Mouse (Mus musculus) lung, postnatal 0 days (tissue): ENCODE measurements around the gene Bloc1s1. TPM values are rescaled to one million over a fixed set of nuclear protein-coding genes. Genes with fewer than 3 reads are reported as not detected.

Source experiments
- ATAC-seq: fragments of 200-750 bp; cut with Nextera tagmentation; 2 replicates; pipeline ENCODE4 v1.8.0; 2017; ENCODE audit warnings: moderate library complexity
- DNase-seq: peaks from one replicate; pipeline ENCODE4 v3.0.0-alpha.2; 2016; ENCODE audit warnings: low spot score
- H3K27ac ChIP-seq: fragments of 300-500 bp; sonication (generic); 2 replicates; pipeline ENCODE4 v1.5.1; 2014; ENCODE audit warnings: antibody characterized with exemption, mild to moderate bottlenecking, low read length, mixed read lengths
- H3K27me3 ChIP-seq: fragments of 300-500 bp; sonication (generic); replicated peaks from 2 replicates; pipeline ENCODE4 v1.6.1; 2014; ENCODE audit warnings: low read length, mixed read lengths; ENCODE audit not compliant: insufficient read depth
- H3K36me3 ChIP-seq: fragments of 300-500 bp; sonication (generic); 2 replicates; pipeline ENCODE4 v1.6.1; 2014; ENCODE audit warnings: low read length, mixed read lengths; ENCODE audit not compliant: insufficient read depth
- H3K4me1 ChIP-seq: fragments of 300-500 bp; sonication (generic); 2 replicates; pipeline ENCODE4 v1.6.1; 2014; ENCODE audit warnings: antibody characterized with exemption, low read depth, low read length, mixed read lengths; ENCODE audit not compliant: insufficient read depth
- H3K4me2 ChIP-seq: fragments of 300-500 bp; sonication (generic); replicated peaks from 2 replicates; pipeline ENCODE4 v1.6.1; 2014; ENCODE audit warnings: low read depth, mild to moderate bottlenecking, low read length, moderate library complexity, mixed read lengths
- H3K4me3 ChIP-seq: fragments of 300-500 bp; sonication (generic); 2 replicates; pipeline ENCODE4 v1.5.1; 2014; ENCODE audit warnings: low read depth, low read length
- H3K9ac ChIP-seq: fragments of 300-500 bp; sonication (generic); replicated peaks from 2 replicates; pipeline ENCODE4 v1.6.1; 2014; ENCODE audit warnings: low read depth, mild to moderate bottlenecking
- H3K9me3 ChIP-seq: fragments of 300-500 bp; sonication (generic); 2 replicates; pipeline ENCODE4 v1.6.1; 2016; ENCODE audit warnings: low read length, mixed read lengths
- CTCF ChIP-seq: IDR thresholded peaks from 2 replicates; pipeline ENCODE4 v1.5.1; 2016; ENCODE audit warnings: antibody characterized with exemption, mild to moderate bottlenecking
- EP300 ChIP-seq: IDR thresholded peaks from 2 replicates; pipeline ENCODE4 v1.6.1; 2016; ENCODE audit warnings: antibody characterized with exemption, mild to moderate bottlenecking, control low read depth
- WGBS: fragments of 180-500 bp; shearing (Covaris S2); extraction: QIAGEN DNeasy Blood & Tissue Kit; methylation state at CpG from one replicate; pipeline ENCODE4 v1.1.7; 2014; 5-methylcytosine and 5-hydroxymethylcytosine counted together
- polyA plus RNA-seq: library from polyadenylated mRNA; unstranded; fragments of >200 nt; fragmentation: Nextera tagmentation; extraction: Ambion mirVana; gene quantifications from 2 replicates; pipeline ENCODE4 v1.2.1, GENCODE M21; 2015

The Bloc1s1 gene
- polyA plus RNA-seq, 1 experiment from 2014 or later = 243 TPM

GRCm38 (mm10) chr10:128919203-128919631 is 4.6 kb downstream of the Bloc1s1 start:
- Histone ChIP-seq H3K36me3 (peaks cover 15% of the 10 kb centered on the region), H3K9me3 (no peaks in the 10 kb centered on the region), H3K4me2 (no peak overlapping the region), H3K27me3 (no peaks in the 10 kb centered on the region), H3K4me1 (peaks cover 18% of the 10 kb centered on the region; the same call in 1 of the 2 replicates), H3K27ac (peak overlapping the region; percentile 20; the same call in 1 of the 2 replicates), H3K4me3 (no peak overlapping the region), H3K9ac (no peak overlapping the region)
- 28% methylated on average over 6 of the region's 6 CpGs for WGBS
- peak; percentile 39 for DNase-seq
- TF ChIP-seq EP300 (no peak), CTCF (no peak)
- ATAC-seq = no peak

GRCm38 (mm10) chr10:128918246-128918645 is 5.6 kb downstream of the Bloc1s1 start:
- H3K4me2 ChIP-seq = no peak overlapping the region
- no peak for TF ChIP-seq CTCF
- TF ChIP-seq EP300 = no peak
- DNase-seq (no peak), ATAC-seq (no peak)
- no peak overlapping the region for H3K27ac ChIP-seq
- H3K36me3 ChIP-seq = peaks cover 19% of the 10 kb centered on the region
- H3K4me1 ChIP-seq = peaks cover 11% of the 10 kb centered on the region; the same call in 1 of the 2 replicates
- no peak overlapping the region for H3K9ac ChIP-seq
- WGBS = 58% methylated on average over 7 of the region's 7 CpGs
- H3K4me3 ChIP-seq = no peak overlapping the region
- no peaks in the 10 kb centered on the region for H3K27me3 ChIP-seq
- H3K9me3 ChIP-seq = no peaks in the 10 kb centered on the region

DNA sequence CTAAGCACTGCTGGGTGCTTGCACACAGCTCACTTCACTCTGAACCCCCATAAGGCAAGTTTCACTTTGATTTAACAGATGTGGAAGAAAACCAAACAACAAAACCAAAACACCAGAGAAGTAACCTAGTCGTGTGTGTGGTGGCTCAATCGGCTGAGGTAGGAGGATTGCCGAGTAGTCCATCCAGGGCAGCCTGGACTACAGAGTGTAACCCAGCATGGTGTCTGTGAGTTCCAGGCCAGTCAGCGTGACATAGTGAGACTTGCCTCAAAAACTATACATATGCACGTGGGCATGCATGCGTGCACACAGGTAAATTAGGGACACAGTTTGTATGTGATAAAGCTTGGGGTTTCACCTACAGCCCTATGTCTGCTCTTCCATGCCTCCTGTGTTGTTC is 6.4 kb downstream of the Bloc1s1 start:
- 89% methylated on average over 6 of the region's 6 CpGs for WGBS
- H3K4me2 ChIP-seq = no peak overlapping the region
- TF ChIP-seq EP300 (no peak), CTCF (no peak)

GRCm38 (mm10) chr10:128916665-128917064 is 7.2 kb downstream of the Bloc1s1 start:
- no peak overlapping the region for H3K4me2 ChIP-seq
- H3K27me3 ChIP-seq = no peaks in the 10 kb centered on the region
- H3K36me3 ChIP-seq = peaks cover 19% of the 10 kb centered on the region
- no peaks in the 10 kb centered on the region for H3K4me1 ChIP-seq
- no peak overlapping the region for H3K27ac ChIP-seq
- H3K9ac ChIP-seq = no peak overlapping the region
- DNase-seq = no peak
- no peaks in the 10 kb centered on the region for H3K9me3 ChIP-seq
- TF ChIP-seq EP300 (no peak), CTCF (no peak)
- WGBS = 92% methylated on average over 3 of the region's 3 CpGs
- H3K4me3 ChIP-seq = no peak overlapping the region
- ATAC-seq = no peak

More for the DNA sequence above, 6.4 kb downstream of the Bloc1s1 start:
- Histone ChIP-seq H3K9me3 (no peaks in the 10 kb centered on the region), H3K4me3 (no peak overlapping the region), H3K9ac (no peak overlapping the region), H3K27ac (no peak overlapping the region), H3K4me1 (0 out of 2 replicates have a peak, but pooled peaks cover 5% of the 10 kb centered on the region), H3K36me3 (peaks cover 19% of the 10 kb centered on the region), H3K27me3 (no peaks in the 10 kb centered on the region)
- ATAC-seq (no peak), DNase-seq (no peak)

DNA sequence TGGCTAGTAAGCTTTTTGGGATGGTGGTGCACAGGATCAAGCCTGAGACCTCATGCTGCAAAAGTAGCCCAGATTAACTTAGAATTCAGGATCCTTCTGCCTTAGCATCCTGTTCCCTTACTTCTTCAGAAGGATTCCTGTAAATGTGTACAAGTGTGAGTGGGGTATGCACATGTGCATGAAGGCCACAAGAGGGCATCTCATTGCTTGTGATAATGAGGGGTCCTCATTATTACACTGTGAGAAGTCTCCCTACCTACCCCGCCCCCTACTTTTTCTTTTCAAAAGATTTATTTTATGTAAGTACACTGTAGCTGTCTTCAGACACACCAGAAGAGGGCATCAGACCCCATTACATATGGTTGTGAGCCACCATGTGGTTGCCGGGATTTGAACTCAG is 8.3 kb downstream of the Bloc1s1 start:
- Histone ChIP-seq H3K9ac (no peak overlapping the region), H3K9me3 (no peaks in the 10 kb centered on the region), H3K4me1 (no peaks in the 10 kb centered on the region), H3K4me3 (no peak overlapping the region), H3K36me3 (peaks cover 19% of the 10 kb centered on the region), H3K27me3 (no peaks in the 10 kb centered on the region), H3K4me2 (no peak overlapping the region), H3K27ac (no peak overlapping the region)
- no peak for DNase-seq
- TF ChIP-seq CTCF (peak; percentile 50), EP300 (no peak)
- 86% methylated on average over 2 of the region's 2 CpGs for WGBS
- no peak for ATAC-seq

DNA sequence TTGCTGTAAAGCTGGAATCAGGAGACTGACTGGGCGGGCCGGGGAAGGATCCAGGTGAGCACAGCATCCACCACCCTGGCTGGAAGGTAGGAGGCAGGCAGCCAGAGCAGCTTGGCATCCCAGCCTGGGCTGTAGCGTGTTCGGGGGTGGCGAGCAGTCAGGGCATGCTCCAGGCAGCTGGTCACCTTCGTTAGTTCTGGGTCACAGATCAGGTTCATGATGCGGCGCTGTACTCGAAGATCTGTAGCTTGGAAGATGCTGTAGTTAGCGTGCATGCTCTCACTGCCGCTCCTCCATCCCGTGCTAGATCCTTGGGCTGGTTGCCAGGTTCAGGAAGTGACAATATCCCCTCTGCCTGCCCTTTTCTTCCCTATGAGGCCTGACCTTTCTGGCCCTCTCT is 10.1 kb downstream of the Bloc1s1 start:
- DNase-seq = no peak
- TF ChIP-seq EP300 (no peak), CTCF (no peak)

GRCm38 (mm10) chr10:128913219-128913618 is 10.6 kb downstream of the Bloc1s1 start:
- no peak overlapping the region for H3K4me2 ChIP-seq
- H3K27me3 ChIP-seq = no peaks in the 10 kb centered on the region
- no peaks in the 10 kb centered on the region for H3K9me3 ChIP-seq
- H3K9ac ChIP-seq = no peak overlapping the region
- peak; percentile 91 for DNase-seq
- peak; percentile 10; the same call in 1 of the 2 replicates for ATAC-seq
- TF ChIP-seq EP300 (no peak; the same call in 1 of the 2 replicates), CTCF (peak; percentile 98)
- WGBS = 7% methylated on average over 5 of the region's 5 CpGs
- no peak overlapping the region for H3K27ac ChIP-seq
- H3K4me3 ChIP-seq = no peak overlapping the region
- H3K36me3 ChIP-seq = peaks cover 16% of the 10 kb centered on the region
- peaks cover 6% of the 10 kb centered on the region; the same call in 1 of the 2 replicates for H3K4me1 ChIP-seq

More for the DNA sequence above, 10.1 kb downstream of the Bloc1s1 start:
- no peaks in the 10 kb centered on the region for H3K27me3 ChIP-seq
- H3K9ac ChIP-seq = no peak overlapping the region
- peaks cover 6% of the 10 kb centered on the region; the same call in 1 of the 2 replicates for H3K4me1 ChIP-seq
- H3K36me3 ChIP-seq = peaks cover 16% of the 10 kb centered on the region
- H3K4me3 ChIP-seq = no peak overlapping the region
- no peak overlapping the region for H3K4me2 ChIP-seq
- ATAC-seq = no peak
- no peak overlapping the region for H3K27ac ChIP-seq
- H3K9me3 ChIP-seq = no peaks in the 10 kb centered on the region
- WGBS = 84% methylated on average over 12 of the region's 12 CpGs
